Mouse (Mus musculus) MEL (cell line): Measurements from ENCODE around the gene Coq10a. TPM values are rescaled to one million over a fixed set of nuclear protein-coding genes. Genes with fewer than 3 reads are reported as not detected.
A peak's percentile ranks its signal among the peaks of the same experiment; 100 is the strongest.

ENCODE experiments used
- DNase-seq: peaks from one replicate; pipeline ENCODE4 v3.0.0; 2011; ENCODE audit warnings: low read depth, low spot score
- H3K27ac ChIP-seq: 2 replicates; pipeline ENCODE4 v1.5.1; 2012; ENCODE audit warnings: low read depth, mild to moderate bottlenecking, control low read depth, low read length, moderate library complexity; ENCODE audit not compliant: control insufficient read depth
- H3K27me3 ChIP-seq, 2 experiments: fragments of 150-350 bp in 1 of 2; sonication (generic) in 1 of 2; 2 replicates each; pipeline ENCODE4 v1.6.1; 2012; ENCODE audit warnings: low read length in 2 of 2, mild to moderate bottlenecking in 2 of 2, improper control_type of control experiment in 1 of 2, moderate library complexity in 1 of 2; ENCODE audit not compliant: insufficient read depth in 2 of 2, control insufficient read depth in 1 of 2
- H3K36me3 ChIP-seq, 2 experiments: 2 replicates each; pipeline ENCODE4 v1.6.1; 2012 to 2014; ENCODE audit warnings: low read length in 2 of 2, improper control_type of control experiment in 1 of 2, inconsistent platforms in 1 of 2, mild to moderate bottlenecking in 1 of 2; ENCODE audit not compliant: insufficient read depth in 2 of 2, control insufficient read depth in 1 of 2
- H3K4me1 ChIP-seq, 2 experiments: fragments of 150-350 bp in 1 of 2; sonication (generic) in 1 of 2; 2 replicates each; pipeline ENCODE4 v1.6.1; 2012; ENCODE audit warnings: low read length in 2 of 2, improper control_type of control experiment in 1 of 2, mild to moderate bottlenecking in 1 of 2; ENCODE audit not compliant: insufficient read depth in 2 of 2, control insufficient read depth in 1 of 2
- H3K4me3 ChIP-seq, 2 experiments: fragments of 150-350 bp in 1 of 2; sonication (generic) in 1 of 2; 2 replicates each; pipeline ENCODE4 v1.5.1; 2012; ENCODE audit warnings: low read depth in 2 of 2, low read length in 2 of 2, mild to moderate bottlenecking in 2 of 2, moderate library complexity in 2 of 2, control low read depth in 1 of 2, improper control_type of control experiment in 1 of 2; ENCODE audit not compliant: control insufficient read depth in 1 of 2, insufficient read depth in 1 of 2
- H3K79me2 ChIP-seq: 2 replicates; pipeline ENCODE4 v1.6.1; 2012; ENCODE audit warnings: mild to moderate bottlenecking, low read length, moderate library complexity; ENCODE audit not compliant: control insufficient read depth, poor library complexity, insufficient read depth
- H3K9ac ChIP-seq: 2 replicates; pipeline ENCODE4 v1.6.1; 2012; ENCODE audit warnings: low read depth, mild to moderate bottlenecking, control low read depth, low read length, moderate library complexity; ENCODE audit not compliant: control insufficient read depth, poor library complexity, severe bottlenecking
- H3K9me3 ChIP-seq: fragments of 150-350 bp; sonication (generic); replicated peaks from 2 replicates; pipeline ENCODE4 v1.6.1; 2012; ENCODE audit warnings: mild to moderate bottlenecking, low read length, improper control_type of control experiment, moderate library complexity; ENCODE audit not compliant: insufficient read depth
- CHD1 ChIP-seq: IDR thresholded peaks from 2 replicates; pipeline ENCODE4 v1.6.1; 2012; ENCODE audit warnings: low read depth, mild to moderate bottlenecking, inconsistent platforms, low read length, improper control_type of control experiment
- CHD2 ChIP-seq: IDR thresholded peaks from 2 replicates; pipeline ENCODE4 v1.6.1; 2011; ENCODE audit warnings: low read length, improper control_type of control experiment
- CTCF ChIP-seq, 3 experiments: IDR thresholded peaks in 2 of 3; conservative IDR thresholded peaks in 1 of 3; 2 replicates each; pipeline ENCODE4 v1.5.1; 2011 to 2012; ENCODE audit warnings: low read length in 3 of 3, low read depth in 2 of 3, mild to moderate bottlenecking in 2 of 3, improper control_type of control experiment in 1 of 3, inconsistent platforms in 1 of 3, mixed read lengths in 1 of 3, moderate library complexity in 1 of 3; ENCODE audit not compliant: control insufficient read depth in 1 of 3, insufficient read depth in 1 of 3, poor library complexity in 1 of 3, severe bottlenecking in 1 of 3
- E2F4 ChIP-seq: IDR thresholded peaks from 2 replicates; pipeline ENCODE4 v1.6.1; 2011; ENCODE audit warnings: low read depth, low read length, improper control_type of control experiment, borderline replicate concordance
- ELF1 ChIP-seq: IDR thresholded peaks from 2 replicates; pipeline ENCODE4 v1.6.1; 2014; ENCODE audit warnings: low read depth, mild to moderate bottlenecking, inconsistent platforms, low read length, improper control_type of control experiment, moderate library complexity
- ETS1 ChIP-seq: IDR thresholded peaks from 2 replicates; pipeline ENCODE4 v1.6.1; 2012; ENCODE audit warnings: low read depth, mild to moderate bottlenecking, inconsistent platforms, low read length, improper control_type of control experiment, moderate library complexity
- HCFC1 ChIP-seq: IDR thresholded peaks from 2 replicates; pipeline ENCODE4 v1.6.1; 2012; ENCODE audit warnings: low read depth, mild to moderate bottlenecking, inconsistent platforms, low read length, improper control_type of control experiment, moderate library complexity
- JUND ChIP-seq: IDR thresholded peaks from 2 replicates; pipeline ENCODE4 v1.6.1; 2011; ENCODE audit warnings: low read depth, mild to moderate bottlenecking, improper control_type of control experiment, low read length
- KAT2A ChIP-seq: conservative IDR thresholded peaks from 2 replicates; pipeline ENCODE4 v1.6.1; 2012; ENCODE audit warnings: low read depth, low read length, improper control_type of control experiment, inconsistent platforms
- MAFK ChIP-seq: IDR thresholded peaks from 2 replicates; pipeline ENCODE4 v1.6.1; 2011; ENCODE audit warnings: low read depth, mild to moderate bottlenecking, low read length, improper control_type of control experiment, borderline replicate concordance
- NELFE ChIP-seq: IDR thresholded peaks from 2 replicates; pipeline ENCODE4 v1.6.1; 2011; ENCODE audit warnings: low read depth, low read length, improper control_type of control experiment
- NRF1 ChIP-seq: IDR thresholded peaks from 2 replicates; pipeline ENCODE4 v1.6.1; 2014; ENCODE audit warnings: low read depth, mild to moderate bottlenecking, inconsistent platforms, low read length, improper control_type of control experiment, moderate library complexity; ENCODE audit not compliant: poor library complexity, insufficient read depth, severe bottlenecking
- POLR2A ChIP-seq, 2 experiments: IDR thresholded peaks; 2 replicates each; pipeline ENCODE4 v1.6.1; 2011 to 2012; ENCODE audit warnings: low read length in 2 of 2, mild to moderate bottlenecking in 2 of 2, control low read depth in 1 of 2, improper control_type of control experiment in 1 of 2, low read depth in 1 of 2, moderate library complexity in 1 of 2; ENCODE audit not compliant: control insufficient read depth in 1 of 2, insufficient read depth in 1 of 2, poor library complexity in 1 of 2
- POLR2AphosphoS2 ChIP-seq: IDR thresholded peaks from 2 replicates; pipeline ENCODE4 v1.6.1; 2011; ENCODE audit warnings: low read length, improper control_type of control experiment
- POLR2AphosphoS5 ChIP-seq: IDR thresholded peaks from 2 replicates; pipeline ENCODE4 v1.6.1; 2012; ENCODE audit warnings: low read depth, borderline replicate concordance, mild to moderate bottlenecking, inconsistent platforms, low read length, moderate library complexity, mixed read lengths
- RAD21 ChIP-seq: IDR thresholded peaks from 2 replicates; pipeline ENCODE4 v1.6.1; 2011; ENCODE audit warnings: mild to moderate bottlenecking, low read depth, low read length, improper control_type of control experiment
- SMC3 ChIP-seq: IDR thresholded peaks from 2 replicates; pipeline ENCODE4 v1.6.1; 2011; ENCODE audit warnings: low read depth, low read length, improper control_type of control experiment
- TCF12 ChIP-seq: IDR thresholded peaks from 2 replicates; pipeline ENCODE4 v1.6.1; 2014; ENCODE audit warnings: low read depth, mild to moderate bottlenecking, inconsistent platforms, low read length, improper control_type of control experiment, moderate library complexity
- USF2 ChIP-seq, 2 experiments: IDR thresholded peaks; 2 replicates each; pipeline ENCODE4 v1.6.1; 2011 to 2012; ENCODE audit warnings: improper control_type of control experiment in 2 of 2, low read length in 2 of 2, borderline replicate concordance in 1 of 2, inconsistent platforms in 1 of 2, low read depth in 1 of 2, mild to moderate bottlenecking in 1 of 2; ENCODE audit not compliant: insufficient read depth in 1 of 2
- ZC3H11A ChIP-seq: IDR thresholded peaks from 2 replicates; pipeline ENCODE4 v1.6.1; 2012; ENCODE audit warnings: low read depth, mild to moderate bottlenecking, inconsistent platforms, low read length, improper control_type of control experiment
- ZKSCAN1 ChIP-seq: IDR thresholded peaks from 2 replicates; pipeline ENCODE4 v1.6.1; 2012; ENCODE audit warnings: low read depth, mild to moderate bottlenecking, inconsistent platforms, low read length, improper control_type of control experiment, moderate library complexity
- ZMIZ1 ChIP-seq: IDR thresholded peaks from 2 replicates; pipeline ENCODE4 v1.6.1; 2012; ENCODE audit warnings: low read depth, mild to moderate bottlenecking, inconsistent platforms, low read length, improper control_type of control experiment, moderate library complexity
- polyA plus RNA-seq, 2 experiments: library from polyadenylated mRNA; stranded (reverse) in 1 of 2; unstranded in 1 of 2; fragments of >175 nt in 1 of 2; fragments of >200 nt in 1 of 2; gene quantifications; 2 replicates each; pipeline versions ENCODE4 v1.2.1 to v1.2.4; 2012; ENCODE audit warnings: low replicate concordance in 2 of 2, low read depth in 1 of 2; ENCODE audit not compliant: insufficient read length in 2 of 2, insufficient read depth in 1 of 2, missing spikeins in 1 of 2
- total RNA-seq: library from RNA; depleted of rRNA; stranded (reverse); fragments of 300-350 nt; gene quantifications from 2 replicates; pipeline ENCODE4 v1.2.3, GENCODE M21; 2012

Coq10a gene
- total and polyA plus RNA-seq, 3 experiments = 7.7 to 14.1 TPM; not detected in 1

GRCm38 (mm10) chr10:128358796-128359195 is 10.0 kb downstream of the Coq10a start (continued):
- TF ChIP-seq TCF12 = no peak
- no peak for TF ChIP-seq POLR2AphosphoS5
- TF ChIP-seq ZC3H11A = peak; percentile 8; the same call in 1 of the 2 replicates
- peak; percentile 2; the same call in 1 of the 2 replicates for TF ChIP-seq POLR2AphosphoS2
- TF ChIP-seq ETS1 = no peak
- no peak for TF ChIP-seq HCFC1
- TF ChIP-seq NELFE = no peak
- no peak for TF ChIP-seq NRF1

- Histone ChIP-seq H3K4me3 (no peak overlapping the region), H3K36me3 (peaks cover 29 to 47% of the 10 kb centered on the region in 2 experiments), H3K9me3 (no peaks in the 10 kb centered on the region), H3K79me2 (peaks cover 38% of the 10 kb centered on the region), H3K27me3 (no peaks in the 10 kb centered on the region), H3K27ac (no peak overlapping the region), H3K4me1 (peaks cover 19 to 23% of the 10 kb centered on the region in 2 experiments), H3K9ac (no peak overlapping the region)
- TF ChIP-seq POLR2AphosphoS2 (no peak), ELF1 (no peak), SMC3 (no peak), CHD1 (no peak), TCF12 (no peak), JUND (no peak), KAT2A (no peak), RAD21 (no peak), MAFK (no peak), E2F4 (no peak), HCFC1 (no peak), NELFE (no peak), POLR2A (IDR thresholded peaks at IDR 0.05; ENCODE audit: control insufficient read depth in 1 of 2, insufficient read depth in 1 of 2, low read depth in 1 of 2, low read length in 2 of 2, poor library complexity in 1 of 2) (no peak), CTCF (IDR thresholded peaks at IDR 0.05 in 2 of 3, conservative IDR thresholded peaks at IDR 0.05 in 1 of 3; ENCODE audit: control insufficient read depth in 1 of 3, insufficient read depth in 1 of 3, low read depth in 2 of 3, low read length in 3 of 3, poor library complexity in 1 of 3, severe bottlenecking in 1 of 3) (no peak), USF2 (IDR thresholded peaks at IDR 0.05; ENCODE audit: borderline replicate concordance in 1 of 2, insufficient read depth in 1 of 2, low read depth in 1 of 2, low read length in 2 of 2) (no peak), ZMIZ1 (no peak), POLR2AphosphoS5 (no peak), ZKSCAN1 (no peak), CHD2 (no peak)
- DNase-seq = no peak
Measured at GRCm38 (mm10) chr10:128347541-128347940, 21.3 kb downstream of the Coq10a start.
